Mouse (Mus musculus): ENCODE measurements around the gene Vps37c.

Gene Vps37c

DNA sequence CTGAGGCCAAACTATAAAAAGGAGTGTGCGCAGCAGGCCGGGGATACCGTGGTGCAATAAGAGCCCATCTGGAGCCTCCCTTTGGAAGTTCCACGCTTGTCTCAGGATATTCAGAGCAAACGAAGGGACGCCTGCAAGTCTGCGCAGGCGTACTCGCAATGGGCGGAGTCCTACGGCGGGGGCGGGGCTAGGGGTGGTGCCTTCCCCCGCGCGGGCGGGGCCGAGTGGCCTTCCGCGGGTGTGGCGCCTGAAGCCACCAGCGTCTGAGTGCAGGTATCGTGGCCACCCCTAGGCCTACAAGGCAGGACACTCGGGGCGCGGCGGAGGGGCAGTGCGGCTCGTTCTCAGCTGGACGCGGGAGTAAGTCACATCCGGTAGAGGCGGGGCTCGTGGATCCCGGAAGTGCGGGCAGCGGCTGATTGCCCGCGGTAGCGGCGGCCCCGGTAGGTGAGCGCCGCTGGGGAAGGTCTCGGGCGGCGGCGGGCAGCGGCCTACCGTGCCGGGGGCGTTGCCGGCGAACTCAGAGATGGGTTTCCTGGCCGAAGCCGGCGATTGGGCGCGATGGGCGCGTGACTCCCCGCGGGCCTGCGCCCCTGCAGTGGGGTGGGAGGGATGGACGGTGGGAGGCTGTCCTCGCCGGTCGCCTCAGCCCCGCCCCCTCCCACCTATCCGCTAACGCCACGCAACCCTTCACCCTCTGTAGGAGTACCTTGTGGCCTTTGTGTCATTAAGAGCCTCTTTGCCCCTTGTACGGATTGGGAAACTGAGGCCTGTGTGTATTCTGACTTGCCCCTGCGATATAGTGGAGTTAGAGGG is at the start of gene Vps37c:
TSS of gene Vps37c (plus strand) at position 199 of the 816 bp plus-strand sequence.
- peak; percentile 99 for DNase-seq

GRCm38 (mm10) chr19:10640080-10640479 is 48.5 kb upstream of the Vps37c start:
- no peak for DNase-seq

DNA sequence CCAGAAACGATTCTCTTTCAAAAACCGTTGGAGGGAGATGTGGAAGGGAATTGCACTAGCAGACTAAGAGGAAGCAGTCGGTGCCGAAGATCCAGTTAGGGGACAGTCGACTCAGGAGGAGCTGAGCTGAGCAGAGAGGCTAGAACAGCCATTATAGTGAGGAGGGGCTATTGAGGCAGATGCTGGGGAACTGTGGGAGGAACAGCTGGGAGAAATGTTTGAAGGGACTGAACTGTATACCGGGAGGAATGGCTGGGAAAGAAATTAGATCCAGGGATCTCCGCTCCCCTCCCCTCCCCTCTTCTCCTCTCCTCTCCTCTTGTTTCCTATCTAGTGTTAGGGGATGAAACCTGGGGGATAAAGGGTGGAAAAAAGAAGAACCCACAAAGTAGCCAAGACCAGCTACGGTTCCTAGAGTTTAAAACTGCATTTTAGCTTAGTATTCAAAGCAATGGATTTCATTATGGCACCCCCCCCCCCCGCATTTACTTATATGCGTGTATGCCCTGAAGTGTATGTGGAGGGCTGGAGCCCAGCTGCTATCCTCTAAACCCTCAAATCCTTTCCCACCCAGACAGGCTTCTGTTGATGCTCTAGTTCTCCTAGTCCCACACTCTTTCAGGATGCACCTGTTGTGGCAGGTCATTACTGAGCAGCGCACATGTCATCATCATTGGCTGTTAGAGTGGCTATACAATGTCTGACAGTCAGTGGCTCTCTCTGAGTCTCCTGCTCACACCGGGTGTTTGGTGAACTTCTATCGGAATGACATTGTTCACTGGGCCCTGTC is 47.8 kb upstream of the Vps37c start:
- DNase-seq = no peak

DNA sequence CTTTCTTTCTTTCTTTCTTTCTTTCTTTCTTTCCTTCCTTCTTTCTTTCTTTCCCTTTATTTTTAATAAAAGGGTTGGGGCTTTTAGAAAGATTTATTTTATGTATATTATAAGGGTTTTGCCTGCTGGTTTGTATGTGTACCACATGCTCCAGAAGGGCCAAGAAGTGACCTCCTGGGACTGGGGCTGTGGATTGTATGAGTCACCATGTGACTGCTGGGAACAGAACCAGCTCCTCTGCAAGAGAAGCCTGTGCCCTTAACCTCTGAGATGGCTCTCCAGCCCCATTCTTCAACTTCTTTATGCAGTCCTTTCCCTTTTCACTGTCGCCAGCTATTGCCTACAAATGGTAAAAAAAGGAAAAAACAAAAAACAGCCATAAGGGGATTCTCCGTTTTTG is 42.9 kb upstream of the Vps37c start:
- peak; percentile 89 for DNase-seq

DNA sequence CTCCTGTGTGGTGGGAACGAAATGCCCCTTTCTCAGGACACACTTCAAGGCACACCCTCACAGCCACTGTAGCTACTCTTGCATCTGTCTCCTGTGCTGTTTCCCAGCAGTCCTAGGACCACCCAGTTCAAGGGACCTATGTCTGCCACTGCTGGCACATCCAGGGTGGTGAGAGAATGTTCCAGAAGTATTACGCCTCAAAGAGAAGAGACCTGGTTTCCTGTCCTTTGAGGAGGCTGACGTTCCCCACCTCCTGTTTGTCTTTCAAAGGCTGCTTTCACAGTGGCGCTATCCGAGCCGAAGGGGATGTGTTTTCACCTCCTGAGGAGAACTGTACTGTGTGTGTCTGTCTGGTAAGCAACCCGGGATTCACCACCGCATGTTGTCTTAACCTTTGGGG is 40.4 kb upstream of the Vps37c start:
- no peak for DNase-seq

- no peak for DNase-seq
Observed at GRCm38 (mm10) chr19:10656058-10656457, 32.5 kb upstream of the Vps37c start.

GRCm38 (mm10) chr19:10657742-10658141 is 30.8 kb upstream of the Vps37c start:
- DNase-seq = no peak

- no peak for DNase-seq
Observed at GRCm38 (mm10) chr19:10658406-10658805, 30.1 kb upstream of the Vps37c start.

GRCm38 (mm10) chr19:10661373-10661772 is 27.2 kb upstream of the Vps37c start:
- no peak for DNase-seq

DNA sequence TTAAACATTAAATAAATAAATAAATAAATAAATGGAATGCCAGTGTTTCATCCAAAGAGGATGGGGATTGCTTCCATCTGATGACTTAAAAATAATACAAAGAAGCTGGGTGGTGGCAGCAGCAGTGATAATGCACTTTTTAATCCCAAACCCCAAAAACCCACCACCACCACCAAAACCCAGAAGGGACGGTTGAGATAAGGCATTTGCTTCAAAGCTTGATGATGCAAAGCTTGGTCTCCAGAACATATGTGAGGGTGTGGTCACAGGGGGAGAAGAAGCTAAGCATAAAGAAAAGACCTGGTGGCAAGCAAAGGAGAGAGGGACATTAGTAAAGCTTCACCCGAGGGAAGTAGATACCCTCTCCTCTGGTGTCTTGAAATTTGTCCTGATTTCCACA is 26.6 kb upstream of the Vps37c start:
- DNase-seq = no peak

DNA sequence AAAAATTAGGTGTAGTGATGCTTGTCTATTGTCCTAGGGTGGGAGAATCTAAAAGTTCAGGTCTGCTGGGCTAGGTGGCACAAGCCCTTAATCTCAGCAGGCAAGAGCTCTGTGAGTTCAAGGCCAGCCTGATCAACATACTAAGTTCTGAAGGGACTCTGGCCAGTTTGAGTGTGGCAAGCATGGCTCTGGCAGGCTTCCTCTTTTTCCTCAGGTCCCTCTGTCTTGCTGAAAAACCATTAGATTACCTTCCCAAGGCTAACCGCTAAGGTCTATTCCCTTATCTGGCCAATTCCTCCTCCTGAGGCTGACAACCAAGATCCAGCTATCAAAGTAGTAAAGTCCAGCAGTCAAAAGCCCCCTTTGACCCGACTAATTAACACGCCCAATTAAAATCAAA is 25.9 kb upstream of the Vps37c start:
- DNase-seq = no peak

DNA sequence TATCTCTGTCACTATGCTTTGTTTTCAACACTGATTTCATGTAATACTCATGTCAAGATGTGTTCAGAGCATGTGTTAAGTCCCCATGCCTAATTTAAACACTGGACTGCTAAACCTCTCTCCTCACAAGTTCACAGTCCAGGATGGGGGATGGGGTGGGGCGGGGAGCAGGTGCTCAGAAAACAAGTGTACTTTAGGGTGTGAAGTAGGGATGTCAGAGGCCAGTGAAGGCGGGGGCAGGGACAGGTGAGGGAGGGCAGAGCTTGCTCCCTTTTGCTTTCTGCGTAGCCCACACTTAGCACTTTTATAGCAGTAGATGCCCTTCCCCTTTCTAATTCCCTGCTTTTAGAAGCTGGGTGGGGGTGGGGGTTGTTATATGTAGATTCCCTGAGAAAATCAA is 23.4 kb upstream of the Vps37c start:
- DNase-seq = no peak

DNA sequence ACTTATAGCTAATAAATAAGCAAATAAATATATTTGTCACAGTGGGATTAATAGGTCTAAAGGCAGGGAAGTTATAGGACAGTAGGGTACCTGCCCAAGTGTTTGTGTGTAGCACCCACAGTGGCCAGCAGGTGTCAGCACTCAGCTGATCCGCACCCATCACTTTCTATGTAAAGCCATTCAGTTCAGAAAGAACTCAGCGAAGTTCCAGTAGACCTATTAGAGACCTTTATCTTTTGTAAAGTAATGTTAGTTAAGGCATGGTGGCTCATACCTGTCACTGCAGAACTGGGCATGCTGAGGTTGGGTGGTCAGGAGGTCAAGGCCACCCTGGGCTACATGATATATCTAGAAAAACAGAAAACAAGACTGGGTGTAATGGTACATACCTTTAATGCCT is 23.0 kb upstream of the Vps37c start:
- no peak for DNase-seq

DNA sequence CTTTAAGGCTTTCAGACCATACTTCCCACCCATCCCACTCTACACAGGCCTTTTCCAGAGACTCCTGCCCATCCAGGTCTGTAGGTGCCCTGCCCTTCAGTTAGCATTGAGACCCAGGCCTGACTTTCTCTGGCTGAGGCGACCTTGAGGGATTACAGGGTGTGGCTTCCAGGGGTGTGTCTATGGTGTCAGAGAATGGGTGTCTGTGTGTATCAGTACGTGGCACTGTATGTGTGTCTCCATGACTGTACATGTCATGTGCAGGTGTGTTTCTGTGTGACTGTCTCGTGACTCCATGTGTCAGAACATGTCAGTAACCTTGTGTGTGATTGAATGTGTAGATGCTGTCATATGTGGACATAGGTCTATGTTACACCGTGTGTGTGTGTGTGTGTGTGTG is 17.2 kb upstream of the Vps37c start:
- no peak for DNase-seq

DNA sequence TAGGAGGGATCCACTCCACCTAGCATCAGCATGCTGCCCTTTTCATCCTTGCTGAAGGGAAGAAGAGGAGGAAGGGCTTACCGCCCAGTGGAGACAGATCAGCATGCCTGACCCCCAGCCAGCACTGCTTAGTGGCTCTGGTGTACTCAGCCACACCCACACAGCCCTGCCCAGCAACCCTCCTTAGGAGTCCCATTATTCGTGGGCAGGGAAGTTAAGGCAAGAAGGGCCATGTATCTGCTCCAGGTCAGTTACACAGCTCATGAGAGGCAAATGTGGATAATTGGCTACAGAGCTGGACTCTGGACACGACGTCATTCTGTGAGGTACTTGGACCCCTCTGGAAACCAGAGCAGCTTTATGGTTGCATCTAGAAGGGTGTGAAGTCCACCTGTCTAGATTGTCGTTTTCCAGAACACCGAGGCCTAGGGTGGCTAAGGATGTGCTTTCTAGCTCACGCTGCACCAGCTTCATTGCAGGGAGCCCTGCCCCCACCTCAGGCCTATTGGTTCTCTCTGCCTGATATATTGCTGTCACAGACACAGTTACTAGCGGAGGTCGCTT is 16.6 kb upstream of the Vps37c start:
- no peak for DNase-seq

DNA sequence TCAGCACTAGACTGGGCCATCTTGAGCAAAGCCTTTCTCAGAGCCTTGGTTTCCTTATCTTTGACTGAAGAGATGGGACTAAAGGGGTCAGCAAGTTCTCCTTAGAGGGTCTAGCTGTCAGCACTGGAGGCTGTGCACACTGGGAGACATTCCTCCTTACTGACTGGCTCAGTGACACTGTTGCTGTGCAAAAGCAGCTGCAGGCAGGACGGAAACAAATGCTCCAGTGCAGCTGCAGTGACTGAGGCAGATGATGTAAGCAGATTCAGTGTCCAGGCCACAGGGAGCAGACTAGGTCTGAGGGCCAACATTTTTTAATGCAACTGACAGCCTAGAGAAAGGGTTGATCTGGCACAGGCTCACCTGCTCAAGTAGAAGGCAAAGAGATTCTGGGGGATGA is 15.3 kb upstream of the Vps37c start:
- DNase-seq = no peak

- DNase-seq = no peak
Observed at GRCm38 (mm10) chr19:10676656-10677055, 11.9 kb upstream of the Vps37c start.

DNA sequence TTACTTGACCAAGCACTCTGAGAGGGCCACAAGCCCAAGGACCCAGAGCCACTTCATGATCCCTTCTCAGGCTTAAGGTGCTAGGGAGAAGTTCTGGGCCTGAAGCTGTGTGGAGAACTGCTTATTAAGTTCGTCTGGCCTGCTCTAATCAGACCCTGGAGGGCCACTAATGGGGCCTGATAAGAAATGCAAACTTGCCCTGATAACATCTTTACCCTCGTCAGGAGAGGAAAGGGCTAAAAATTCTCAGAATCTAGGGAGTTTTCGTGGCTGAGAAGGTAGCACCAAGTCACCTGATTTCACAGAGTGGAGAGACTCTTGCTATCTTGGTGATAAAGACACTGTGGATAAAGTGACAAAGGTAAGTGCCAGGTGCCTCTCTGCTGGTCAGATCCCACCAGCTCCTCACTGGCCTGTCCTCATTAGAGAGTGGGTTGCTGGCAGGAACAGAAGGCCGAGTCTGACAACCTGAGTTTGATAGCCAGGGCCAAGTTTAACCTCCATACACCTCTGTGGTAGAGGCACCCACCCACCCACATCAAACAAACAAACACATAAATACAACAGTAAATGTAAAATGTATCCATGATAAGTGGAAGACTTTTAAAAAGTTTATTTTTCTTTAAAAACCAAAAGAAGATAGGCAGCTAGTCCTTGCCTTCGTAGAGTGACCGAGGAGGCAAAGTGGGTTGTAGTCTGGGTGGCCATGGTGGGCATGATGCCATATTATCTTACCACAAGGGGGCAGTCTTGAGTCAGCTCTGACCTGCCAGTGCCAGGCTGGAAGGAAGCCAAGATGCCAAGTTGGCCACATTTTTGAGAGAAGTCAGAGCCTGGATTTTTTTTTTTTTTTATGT is 10.4 kb upstream of the Vps37c start, which contains the start of gene Pga5:
TSS of gene Pga5 (minus strand) at position 157 of the 857 bp plus-strand sequence.
- peak; percentile 96 for DNase-seq

DNA sequence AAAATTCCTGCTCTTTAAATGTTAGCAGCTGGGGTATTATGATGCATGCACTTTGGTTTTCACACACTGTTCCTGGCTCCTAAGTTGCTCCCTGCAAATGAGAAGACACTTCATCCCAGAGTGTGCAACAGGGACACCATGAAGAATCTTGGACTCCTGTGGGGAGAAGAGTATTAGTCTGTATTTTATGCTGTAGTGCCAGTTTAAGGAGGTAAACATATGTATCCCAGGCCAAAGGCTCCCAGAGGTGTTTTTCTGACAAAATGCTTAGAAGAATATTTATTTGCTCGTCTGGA is 9.8 kb upstream of the Vps37c start:
- no peak for DNase-seq

- no peak for DNase-seq
Observed at GRCm38 (mm10) chr19:10681571-10681970, 7.0 kb upstream of the Vps37c start.

DNA sequence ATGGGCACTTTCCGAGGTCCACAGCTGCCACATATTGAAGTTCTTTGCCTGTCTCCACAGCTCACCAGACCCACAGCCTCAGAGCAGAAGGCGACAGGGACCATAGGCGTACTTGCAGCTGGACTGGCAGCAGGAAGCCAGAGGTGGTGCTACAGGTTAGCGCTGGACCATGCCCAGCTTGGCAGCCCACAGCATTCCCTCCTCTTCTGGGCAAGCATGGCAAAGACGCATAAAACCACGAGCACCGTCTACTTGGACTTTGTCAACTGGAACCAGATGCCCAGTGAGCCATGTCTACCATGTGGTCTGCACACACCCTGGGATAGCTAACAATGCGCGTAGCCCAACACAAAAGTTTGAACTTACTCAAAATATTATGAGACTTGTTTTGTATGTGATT is 3.5 kb upstream of the Vps37c start:
- no peak for DNase-seq

DNA sequence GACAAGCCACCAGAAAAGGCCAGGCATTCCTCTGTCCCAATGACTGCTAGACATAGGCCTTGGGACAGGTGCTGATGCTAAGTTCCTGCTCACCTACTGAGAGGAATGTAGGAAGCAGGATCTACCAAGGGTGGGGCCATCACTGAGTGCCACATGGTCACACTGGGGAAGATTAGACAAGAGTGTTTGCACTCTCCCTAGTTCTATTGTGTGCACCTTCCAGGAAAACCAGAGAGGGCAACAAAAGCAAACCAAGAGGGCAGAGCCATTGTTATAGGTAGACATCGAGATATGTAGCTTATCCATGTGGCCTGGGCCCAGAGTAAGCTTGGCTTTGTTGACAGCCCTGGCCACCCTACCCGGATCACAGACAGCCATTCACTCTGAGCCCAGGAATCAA is 2.8 kb upstream of the Vps37c start:
- no peak for DNase-seq
